Mouse (Mus musculus) lung, postnatal 0 days (tissue): Measurements from ENCODE around the gene Pappa2.

Experiments used
- CTCF ChIP-seq: IDR thresholded peaks from 2 replicates; pipeline ENCODE4 v1.5.1; 2016; ENCODE audit warnings: antibody characterized with exemption, mild to moderate bottlenecking
- EP300 ChIP-seq: IDR thresholded peaks from 2 replicates; pipeline ENCODE4 v1.6.1; 2016; ENCODE audit warnings: antibody characterized with exemption, mild to moderate bottlenecking, control low read depth

GRCm38 (mm10) chr1:158915592-158915991 lies 64.7 kb downstream of the Pappa2 start:
- no peak for TF ChIP-seq EP300
- TF ChIP-seq CTCF: no peak
